Mouse (Mus musculus) megakaryocyte, embryonic 14.5 days (primary cell): Measurements from ENCODE around the gene Ocm.

Experiments
- FLI1 ChIP-seq: IDR thresholded peaks from 2 replicates; pipeline ENCODE4 v1.6.1; 2012; ENCODE audit warnings: low read length, inconsistent platforms, mixed read lengths
- GATA1 ChIP-seq: IDR thresholded peaks from 3 replicates; pipeline ENCODE4 v1.6.1; 2012; ENCODE audit warnings: mixed read lengths, low read length, inconsistent platforms, borderline replicate concordance

DNA sequence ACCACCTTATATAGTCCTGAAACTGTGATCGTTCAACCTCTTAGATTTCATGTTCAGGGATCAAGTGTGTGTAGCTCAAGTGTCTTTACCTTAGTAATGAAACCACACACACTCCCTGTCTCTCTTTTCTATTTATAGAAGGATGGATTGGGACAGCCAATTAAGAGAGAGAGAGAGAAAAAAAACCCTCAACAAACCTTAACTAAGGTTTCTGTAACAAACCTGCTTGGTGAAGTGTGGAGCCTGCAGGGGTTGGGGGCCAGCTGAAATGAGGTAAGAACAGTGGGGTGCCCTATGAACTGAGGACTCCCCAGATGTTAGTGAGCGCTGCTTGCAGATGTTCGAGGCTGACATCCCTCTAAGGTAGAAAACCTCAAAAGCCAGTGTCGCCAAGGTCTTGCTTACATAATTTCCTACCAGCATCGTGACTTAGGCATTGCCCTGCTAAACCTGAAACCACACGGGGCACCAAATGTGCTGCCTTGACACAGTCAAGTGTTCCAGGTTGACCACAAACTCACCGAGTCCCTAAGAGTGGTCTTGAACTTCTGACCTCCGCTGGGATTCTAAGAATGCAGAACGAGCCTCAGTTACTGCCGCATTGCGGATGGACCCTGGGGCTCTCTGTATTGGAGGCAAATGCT, at the start of gene Ocm:
- TF ChIP-seq GATA1 (no peak), FLI1 (no peak)
